9 mouse cellular contexts compared by ENCODE assay signal in the genomic region with DNA sequence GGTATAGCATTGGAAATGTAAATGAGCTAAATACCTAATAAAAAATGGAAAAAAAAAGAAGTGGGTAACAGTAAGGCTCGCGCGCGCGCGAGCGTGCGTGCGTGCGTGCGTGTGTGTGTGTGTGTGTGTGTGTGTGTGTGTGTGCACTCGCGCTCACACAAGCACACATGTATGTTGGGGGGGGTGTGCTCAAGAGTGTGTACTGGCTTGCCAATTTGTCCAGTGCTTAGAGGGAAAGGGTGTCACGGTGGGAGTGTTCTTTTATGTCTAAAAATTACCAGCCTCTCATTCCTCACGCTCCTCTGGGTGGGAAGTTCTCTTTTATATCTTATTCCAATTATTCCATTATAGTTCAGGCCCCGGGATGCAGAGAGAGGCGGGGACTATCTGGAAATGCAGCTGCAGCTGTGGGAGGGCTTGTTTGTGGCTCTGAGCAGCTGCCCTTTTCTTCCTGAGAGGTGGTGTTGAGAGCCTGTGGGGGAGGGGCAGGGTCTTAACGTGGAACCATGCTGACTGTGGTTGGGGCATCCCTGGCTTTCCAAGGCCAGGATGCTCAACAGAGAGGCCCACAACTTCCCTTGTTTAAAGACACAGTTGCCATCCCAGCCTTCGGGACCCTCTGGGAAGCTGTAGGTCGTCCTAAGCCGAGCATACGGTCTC. TPM values are rescaled to one million over a fixed set of nuclear protein-coding genes. Genes with fewer than 3 reads are reported as not detected.
DNase-seq lines count a peak whose midpoint lies in the region; ATAC-seq and TF ChIP-seq lines count a peak whose summit lies in the region.
"Had no signal": no experiment of that assay in that cellular context is flagged by ENCODE, and none has a peak within 500 bp of the region (broad histone marks: within the 10 kb centered on the region; RNA-seq: fewer than 3 reads in every experiment).

No protein-coding gene starts in this region.

- WGBS in lung, embryonic 14.5 days, result 68% methylated on average over 22 of the region's 22 CpGs
- 61% methylated on average over 22 of the region's 22 CpGs for WGBS in embryonic facial prominence, embryonic 11.5 days
- WGBS in hindbrain, embryonic 15.5 days, result 51% methylated on average over 22 of the region's 22 CpGs
- 52% methylated on average over 22 of the region's 22 CpGs for WGBS in neural tube, embryonic 14.5 days
- WGBS in cerebellum, adult 2 months, result 79% methylated on average over 22 of the region's 22 CpGs

- ATAC-seq in lung, embryonic 14.5 days (ENCODE audit: insufficient read depth), result no peak
- peak; percentile 73; the same call in 1 of the 2 replicates for ATAC-seq in embryonic facial prominence, embryonic 11.5 days (replicated peaks; ENCODE audit: insufficient number of reproducible peaks, low FRiP score, low TSS enrichment, low read depth)
- ATAC-seq in hindbrain, embryonic 15.5 days (ENCODE audit: low FRiP score, low read depth), result no peak
- ATAC-seq in neural tube, embryonic 14.5 days (ENCODE audit: low read depth), result peak; percentile 22; the same call in 1 of the 2 replicates
- ATAC-seq in megakaryocyte, adult 5-6 weeks (ENCODE audit: poor library complexity, severe bottlenecking), result no peak

- H3K36me3 ChIP-seq in lung, embryonic 14.5 days (ENCODE audit: insufficient read depth), result no peaks in the 10 kb centered on the region
- no peaks in the 10 kb centered on the region for H3K36me3 ChIP-seq in embryonic facial prominence, embryonic 11.5 days (replicated peaks; ENCODE audit: control insufficient read depth, insufficient read depth, low read depth, low read length)
- H3K36me3 ChIP-seq in hindbrain, embryonic 15.5 days, result no peaks in the 10 kb centered on the region
- no peaks in the 10 kb centered on the region for H3K36me3 ChIP-seq in neural tube, embryonic 14.5 days (ENCODE audit: control insufficient read depth, insufficient read depth, low read length)
- H3K36me3 ChIP-seq: G1E had no signal

- peaks cover 4% of the 10 kb centered on the region; the same call in 1 of the 2 replicates for H3K4me1 ChIP-seq in lung, embryonic 14.5 days (ENCODE audit: insufficient read depth)
- H3K4me1 ChIP-seq in embryonic facial prominence, embryonic 11.5 days (ENCODE audit: control insufficient read depth, insufficient read depth, low read length), result no peaks in the 10 kb centered on the region
- H3K4me1 ChIP-seq in hindbrain, embryonic 15.5 days (replicated peaks), result peaks cover 29% of the 10 kb centered on the region
- peaks cover 27% of the 10 kb centered on the region; the same call in 1 of the 2 replicates for H3K4me1 ChIP-seq in neural tube, embryonic 14.5 days (ENCODE audit: control insufficient read depth, insufficient read depth, low read length)
- H3K4me1 ChIP-seq in cerebellum, adult 2 months (ENCODE audit: control insufficient read depth, insufficient read depth, low read length), result peaks cover 4% of the 10 kb centered on the region; the same call in 1 of the 2 replicates

- no peak for TF ChIP-seq CTCF in lung, embryonic 14.5 days (IDR thresholded peaks at IDR 0.05; ENCODE audit: low read depth)
- no peak for TF ChIP-seq CTCF in cerebellum, adult 2 months (IDR thresholded peaks at IDR 0.05; ENCODE audit: borderline replicate concordance, insufficient read depth, low read depth, low read length)

- H3K9me3 ChIP-seq in lung, embryonic 14.5 days (ENCODE audit: low read depth, low read length), result no peaks in the 10 kb centered on the region
- H3K9me3 ChIP-seq in embryonic facial prominence, embryonic 11.5 days (replicated peaks; ENCODE audit: control insufficient read depth, low read length), result no peaks in the 10 kb centered on the region
- no peaks in the 10 kb centered on the region for H3K9me3 ChIP-seq in hindbrain, embryonic 15.5 days
- H3K9me3 ChIP-seq in neural tube, embryonic 14.5 days (ENCODE audit: control insufficient read depth, low read length), result no peaks in the 10 kb centered on the region
- H3K9me3 ChIP-seq: G1E had no signal

- no peak overlapping the region for H3K4me3 ChIP-seq in lung, embryonic 14.5 days (ENCODE audit: low read depth, low read length)
- H3K4me3 ChIP-seq in embryonic facial prominence, embryonic 11.5 days (ENCODE audit: low read depth, low read length), result no peak overlapping the region
- no peak overlapping the region for H3K4me3 ChIP-seq in hindbrain, embryonic 15.5 days
- no peak overlapping the region for H3K4me3 ChIP-seq in neural tube, embryonic 14.5 days (ENCODE audit: low read depth, low read length)
- no peak overlapping the region for H3K4me3 ChIP-seq in cerebellum, adult 2 months (replicated peaks; ENCODE audit: insufficient read depth, low read depth, low read length)

- no peaks in the 10 kb centered on the region for H3K27me3 ChIP-seq in lung, embryonic 14.5 days (ENCODE audit: insufficient read depth, low read length)
- H3K27me3 ChIP-seq in embryonic facial prominence, embryonic 11.5 days (ENCODE audit: control insufficient read depth, insufficient read depth, low read length), result no peaks in the 10 kb centered on the region
- no peaks in the 10 kb centered on the region for H3K27me3 ChIP-seq in hindbrain, embryonic 15.5 days
- H3K27me3 ChIP-seq in neural tube, embryonic 14.5 days (ENCODE audit: control insufficient read depth, insufficient read depth, low read length), result no peaks in the 10 kb centered on the region
- no peaks in the 10 kb centered on the region for H3K27me3 ChIP-seq in cerebellum, adult 2 months (ENCODE audit: control insufficient read depth, insufficient read depth, low read length)

- H3K9ac ChIP-seq in lung, embryonic 14.5 days, result no peak overlapping the region
- no peak overlapping the region for H3K9ac ChIP-seq in embryonic facial prominence, embryonic 11.5 days (replicated peaks; ENCODE audit: low read length)
- H3K9ac ChIP-seq in hindbrain, embryonic 15.5 days, result no peak overlapping the region
- no peak overlapping the region for H3K9ac ChIP-seq in neural tube, embryonic 14.5 days (replicated peaks; ENCODE audit: low read depth, low read length)

- TF ChIP-seq POLR2A in cerebellum, adult 2 months (IDR thresholded peaks at IDR 0.05; ENCODE audit: borderline replicate concordance, insufficient read depth, low read length), result no peak

- peak; percentile 40 for DNase-seq in lung, embryonic 14.5 days
- DNase-seq in lung, postnatal 4 days, result no peak
- peak; percentile 77 for DNase-seq in embryonic facial prominence, embryonic 11.5 days (ENCODE audit: low spot score)
- no peak for DNase-seq in cerebellum, adult 2 months

- no peak overlapping the region for H3K27ac ChIP-seq in lung, embryonic 14.5 days (ENCODE audit: low read depth)
- no peak overlapping the region for H3K27ac ChIP-seq in embryonic facial prominence, embryonic 11.5 days (replicated peaks; ENCODE audit: low read depth, low read length)
- H3K27ac ChIP-seq in hindbrain, embryonic 15.5 days (replicated peaks), result no peak overlapping the region
- no peak overlapping the region for H3K27ac ChIP-seq in neural tube, embryonic 14.5 days (ENCODE audit: low read depth, low read length)
- no peak overlapping the region for H3K27ac ChIP-seq in cerebellum, adult 2 months (ENCODE audit: insufficient read depth, low read length)

- no peak overlapping the region for H3K4me2 ChIP-seq in lung, embryonic 14.5 days
- H3K4me2 ChIP-seq in embryonic facial prominence, embryonic 11.5 days (ENCODE audit: low read depth, low read length), result no peak overlapping the region
- H3K4me2 ChIP-seq in hindbrain, embryonic 15.5 days, result peak overlapping the region; percentile 7
- peak overlapping the region; percentile 23; the same call in 1 of the 2 replicates for H3K4me2 ChIP-seq in neural tube, embryonic 14.5 days (ENCODE audit: low read depth, low read length)

RNA-seq across cellular contexts. Expression of a gene that starts 23.4 kb away (rescaled TPM):
- polyA plus RNA-seq in lung, embryonic 14.5 days (2014; fragmentation: Nextera tagmentation; extraction: Ambion mirVana), result 2.7 and 3.3 TPM in 2 replicates
- polyA plus RNA-seq in embryonic facial prominence, embryonic 11.5 days (2014; fragmentation: Nextera tagmentation; extraction: Ambion mirVana), result 2.9 and 4.3 TPM in 2 replicates
- 19.8 and 25.6 TPM in 2 replicates for polyA plus RNA-seq in hindbrain, embryonic 15.5 days (2015; fragmentation: Nextera tagmentation; extraction: Ambion mirVana)
- polyA plus RNA-seq in neural tube, embryonic 14.5 days (2014; fragmentation: Nextera tagmentation; extraction: Ambion mirVana), result 18.1 and 21.4 TPM in 2 replicates
- 10.7 and 13.5 TPM in 2 replicates for polyA plus RNA-seq in cerebellum, adult 2 months (2012; rRNA removed)
- total RNA-seq in megakaryocyte, adult 5-6 weeks (2015), result not detected in 2 replicates
- not detected in 2 replicates for total RNA-seq in megakaryocyte, adult 5-6 weeks (2017)
- total RNA-seq: megakaryocyte-erythroid progenitor cell, adult 5-6 weeks had no signal
- polyA plus RNA-seq: G1E had no signal

Comparison
In these comparisons a context has a peak if more than half of its experiments do, and no peak if none do; other contexts are left out.
1. DNase-seq: peak in lung, embryonic 14.5 days (single experiment) and embryonic facial prominence, embryonic 11.5 days (single experiment); none in lung, postnatal 4 days (0 of 2) and cerebellum, adult 2 months (0 of 2).
2. ATAC-seq: peak in embryonic facial prominence, embryonic 11.5 days (single experiment) and neural tube, embryonic 14.5 days (single experiment); none in lung, embryonic 14.5 days (single experiment), hindbrain, embryonic 15.5 days (single experiment) and megakaryocyte, adult 5-6 weeks (single experiment).
3. H3K4me2 ChIP-seq: peak in hindbrain, embryonic 15.5 days (single experiment) and neural tube, embryonic 14.5 days (single experiment); none in lung, embryonic 14.5 days (single experiment) and embryonic facial prominence, embryonic 11.5 days (single experiment).